Mouse (Mus musculus): Measurements from ENCODE around the gene Lhb. TPM values are rescaled to one million over a fixed set of nuclear protein-coding genes. Genes with fewer than 3 reads are reported as not detected.

Gene Lhb
- polyA plus RNA-seq, 1 experiment from 2014 or later: not detected

Small RNA genes within 50 kb of the gene (microRNA-seq; reads per million reads assigned to microRNA genes)
- 0.90 reads per million for gene Gm22133

Other genes with a start within 250 kb of the Lhb start
- not detected in 2 replicates for gene Gfy, start 241.3 kb upstream of the Lhb start, polyA plus RNA-seq (2016; fragmentation: Nextera tagmentation; extraction: Ambion mirVana)
- gene Pth2, start 239.8 kb upstream of the Lhb start, polyA plus RNA-seq (2016; fragmentation: Nextera tagmentation; extraction: Ambion mirVana): not detected in 2 replicates
- 0.73 and 0.88 TPM in 2 replicates for gene Ccdc155, start 215.9 kb upstream of the Lhb start, polyA plus RNA-seq (2016; fragmentation: Nextera tagmentation; extraction: Ambion mirVana)
- gene Dkkl1, start 208.7 kb upstream of the Lhb start, polyA plus RNA-seq (2016; fragmentation: Nextera tagmentation; extraction: Ambion mirVana): 0.72 and 1.4 TPM in 2 replicates
- 365 and 367 TPM in 2 replicates for gene Tead2, start 205.1 kb upstream of the Lhb start, polyA plus RNA-seq (2016; fragmentation: Nextera tagmentation; extraction: Ambion mirVana)
- gene Cd37, start 181.7 kb upstream of the Lhb start, polyA plus RNA-seq (2016; fragmentation: Nextera tagmentation; extraction: Ambion mirVana): 0.43 and 0.65 TPM in 2 replicates
- gene Slc6a16, start 179.7 kb upstream of the Lhb start, polyA plus RNA-seq (2016; fragmentation: Nextera tagmentation; extraction: Ambion mirVana): 0.07 TPM in 1 of 2 replicates, not detected in the other
- not detected in 2 replicates for gene Slc6a21, start 143.3 kb upstream of the Lhb start, polyA plus RNA-seq (2016; fragmentation: Nextera tagmentation; extraction: Ambion mirVana)
- gene Trpm4, start 87.0 kb upstream of the Lhb start, polyA plus RNA-seq (2016; fragmentation: Nextera tagmentation; extraction: Ambion mirVana): 7.0 and 9.6 TPM in 2 replicates
- 0.12 and 0.29 TPM in 2 replicates for gene Hrc, start 85.5 kb upstream of the Lhb start, polyA plus RNA-seq (2016; fragmentation: Nextera tagmentation; extraction: Ambion mirVana)
- 6.4 and 7.4 TPM in 2 replicates for gene Ppfia3, start 53.8 kb upstream of the Lhb start, polyA plus RNA-seq (2016; fragmentation: Nextera tagmentation; extraction: Ambion mirVana)
- 1.0 and 1.4 TPM in 2 replicates for gene Lin7b, start 50.2 kb upstream of the Lhb start, polyA plus RNA-seq (2016; fragmentation: Nextera tagmentation; extraction: Ambion mirVana)
- gene Snrnp70, start 25.1 kb upstream of the Lhb start, polyA plus RNA-seq (2016; fragmentation: Nextera tagmentation; extraction: Ambion mirVana): 254 and 268 TPM in 2 replicates
- not detected in 2 replicates for gene Kcna7, start 15.2 kb upstream of the Lhb start, polyA plus RNA-seq (2016; fragmentation: Nextera tagmentation; extraction: Ambion mirVana)
- 0.51 and 0.61 TPM in 2 replicates for gene Ntf5, start 7.1 kb upstream of the Lhb start, polyA plus RNA-seq (2016; fragmentation: Nextera tagmentation; extraction: Ambion mirVana)
- gene Gys1, start 14.0 kb downstream of the Lhb start, polyA plus RNA-seq (2016; fragmentation: Nextera tagmentation; extraction: Ambion mirVana): 41.7 and 41.9 TPM in 2 replicates
- 202 and 222 TPM in 2 replicates for gene Ruvbl2, start 17.3 kb downstream of the Lhb start, polyA plus RNA-seq (2016; fragmentation: Nextera tagmentation; extraction: Ambion mirVana)
- 5,695 and 6,139 TPM in 2 replicates for gene Ftl1, start 39.1 kb downstream of the Lhb start, polyA plus RNA-seq (2016; fragmentation: Nextera tagmentation; extraction: Ambion mirVana)
- 240 and 265 TPM in 2 replicates for gene Bax, start 46.1 kb downstream of the Lhb start, polyA plus RNA-seq (2016; fragmentation: Nextera tagmentation; extraction: Ambion mirVana)
- 0.15 and 0.21 TPM in 2 replicates for gene Tulp2, start 61.1 kb downstream of the Lhb start, polyA plus RNA-seq (2016; fragmentation: Nextera tagmentation; extraction: Ambion mirVana)
- 0.34 TPM in 1 of 2 replicates, not detected in the other for gene Gm45808, start 66.0 kb downstream of the Lhb start, polyA plus RNA-seq (2016; fragmentation: Nextera tagmentation; extraction: Ambion mirVana)
- gene Dhdh, start 68.0 kb downstream of the Lhb start, polyA plus RNA-seq (2016; fragmentation: Nextera tagmentation; extraction: Ambion mirVana): 6.0 and 6.8 TPM in 2 replicates
- 105 and 112 TPM in 2 replicates for gene Nucb1, start 89.6 kb downstream of the Lhb start, polyA plus RNA-seq (2016; fragmentation: Nextera tagmentation; extraction: Ambion mirVana)
- 15.0 and 18.6 TPM in 2 replicates for gene Ppp1r15a, start 105.4 kb downstream of the Lhb start, polyA plus RNA-seq (2016; fragmentation: Nextera tagmentation; extraction: Ambion mirVana)
- gene Plekha4, start 105.5 kb downstream of the Lhb start, polyA plus RNA-seq (2016; fragmentation: Nextera tagmentation; extraction: Ambion mirVana): 0.78 and 1.1 TPM in 2 replicates
- 0.43 and 0.55 TPM in 2 replicates for gene Hsd17b14, start 134.1 kb downstream of the Lhb start, polyA plus RNA-seq (2016; fragmentation: Nextera tagmentation; extraction: Ambion mirVana)
- 32.2 and 38.2 TPM in 2 replicates for gene Bcat2, start 149.3 kb downstream of the Lhb start, polyA plus RNA-seq (2016; fragmentation: Nextera tagmentation; extraction: Ambion mirVana)
- not detected in 2 replicates for gene Fgf21, start 194.7 kb downstream of the Lhb start, polyA plus RNA-seq (2016; fragmentation: Nextera tagmentation; extraction: Ambion mirVana)
- not detected in 2 replicates for gene Fut1, start 196.5 kb downstream of the Lhb start, polyA plus RNA-seq (2016; fragmentation: Nextera tagmentation; extraction: Ambion mirVana)
- gene Izumo1, start 201.0 kb downstream of the Lhb start, polyA plus RNA-seq (2016; fragmentation: Nextera tagmentation; extraction: Ambion mirVana): 0.16 TPM in 1 of 2 replicates, not detected in the other
- 4.8 and 5.5 TPM in 2 replicates for gene Rasip1, start 206.7 kb downstream of the Lhb start, polyA plus RNA-seq (2016; fragmentation: Nextera tagmentation; extraction: Ambion mirVana)
- gene Mamstr, start 219.2 kb downstream of the Lhb start, polyA plus RNA-seq (2016; fragmentation: Nextera tagmentation; extraction: Ambion mirVana): 2.1 and 3.3 TPM in 2 replicates
- 0.05 TPM in 1 of 2 replicates, not detected in the other for gene Fut2, start 245.6 kb downstream of the Lhb start, polyA plus RNA-seq (2016; fragmentation: Nextera tagmentation; extraction: Ambion mirVana)

Measured in midbrain, embryonic 10.5 days (tissue).